Mouse (Mus musculus) cerebellum, adult 11-12 months (tissue): ENCODE measurements around the gene Taf5l.
A peak's percentile ranks its signal among the peaks of the same experiment; 100 is the strongest.
"Not testable (repeated sequence)": the region's sequence is repeated elsewhere in the genome, so short reads cannot be mapped to it uniquely, and the experiment has no call there.

Experiments used
- DNase-seq: peaks from one replicate; pipeline ENCODE4 v3.0.0; 2022

Gene Taf5l

DNA sequence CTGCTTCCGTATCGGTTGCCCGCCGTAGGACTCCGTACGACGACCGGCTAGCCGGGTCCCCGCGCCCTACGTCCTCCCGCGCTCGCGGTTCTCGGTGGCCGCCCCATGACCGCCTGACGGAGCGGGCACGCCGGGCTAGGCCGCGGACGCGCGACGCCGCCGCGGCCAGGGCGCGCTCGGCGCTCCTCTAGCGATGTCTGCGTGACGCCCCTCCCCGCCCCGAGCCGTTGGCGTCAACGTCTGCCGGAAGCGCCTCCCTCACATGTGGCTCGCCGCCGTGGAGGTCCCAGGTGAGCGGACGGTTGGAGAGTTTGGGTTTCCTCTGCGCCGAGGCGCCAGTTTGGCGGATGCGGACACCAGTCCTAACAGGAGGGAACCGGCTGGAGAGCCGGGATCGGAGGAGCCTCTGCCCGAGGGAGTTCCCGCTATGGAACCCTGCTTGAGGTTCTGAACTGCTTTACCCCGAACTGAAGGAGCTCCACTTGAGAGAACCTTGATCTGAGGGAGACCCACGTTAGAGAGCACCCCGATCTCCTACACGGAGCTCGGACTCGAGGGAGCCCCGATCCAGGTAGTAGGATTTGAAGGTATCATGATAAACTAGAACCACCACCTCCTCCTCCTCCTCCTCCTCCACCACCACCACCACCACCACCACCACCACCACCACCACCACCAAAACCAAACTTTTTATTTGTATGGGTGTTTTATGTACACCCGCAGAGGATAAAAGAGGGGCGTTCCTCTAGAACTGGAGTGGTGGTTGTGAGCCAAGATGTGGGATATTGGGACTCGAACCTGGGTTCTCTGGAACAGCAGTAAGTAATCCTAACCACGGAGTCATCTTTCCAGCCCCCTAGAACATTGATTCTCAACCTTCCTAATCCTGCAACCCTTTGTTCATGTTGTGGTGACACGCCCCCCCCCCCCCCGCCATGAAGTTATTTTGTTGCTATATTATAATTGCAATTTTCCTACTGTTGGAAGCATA lies at the start of gene Taf5l, which contains the start of gene Urb2:
Taf5l (minus strand) TSS at position 161 of the 991 bp plus-strand sequence.
Urb2 (plus strand) TSS at position 272 of the 991 bp plus-strand sequence.
- peak; percentile 92 for DNase-seq

DNA sequence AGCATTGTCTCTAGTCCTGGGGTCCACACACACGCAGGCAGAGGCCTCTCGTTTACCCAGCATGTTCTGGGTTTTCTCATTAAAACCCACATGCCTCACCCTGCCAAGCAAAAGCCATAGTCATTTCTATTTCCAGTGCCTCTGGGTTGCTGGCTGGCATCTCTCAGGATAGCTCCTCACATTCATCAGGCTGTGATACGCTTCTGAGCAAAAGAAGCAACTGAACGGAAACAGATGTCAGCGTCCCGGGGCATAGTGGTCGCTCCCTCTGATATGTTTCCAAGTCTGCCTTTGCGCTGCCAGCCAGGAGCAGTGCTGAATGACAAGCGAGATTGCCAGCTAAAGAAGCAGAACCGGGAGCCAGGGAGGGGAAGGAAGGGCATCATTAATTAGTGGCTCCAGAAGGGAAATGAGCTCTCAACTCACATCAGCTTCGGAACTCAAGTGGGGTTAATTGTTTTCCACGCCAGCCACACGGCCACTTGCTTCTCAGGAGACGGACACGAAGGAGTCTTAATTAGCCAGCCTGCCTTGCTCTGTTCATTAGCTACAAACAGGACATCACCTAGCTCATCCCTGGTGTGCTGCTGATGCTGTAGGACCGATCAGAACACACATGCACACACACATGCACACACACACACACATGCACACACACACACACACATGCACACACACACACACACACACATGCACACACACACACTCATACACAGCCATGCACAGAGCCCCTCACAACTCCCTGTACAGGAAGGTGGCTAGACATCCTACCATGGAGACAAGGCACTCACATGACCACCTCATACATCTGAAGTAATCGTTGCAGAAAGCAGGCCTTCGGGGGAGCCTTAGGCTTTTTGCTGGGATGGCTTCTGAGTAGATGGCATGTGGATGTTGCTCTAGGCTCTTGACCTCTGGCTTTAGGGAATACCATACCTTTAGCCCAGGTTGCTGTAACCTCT lies 49.4 kb upstream of the Taf5l start:
- no peak for DNase-seq

DNA sequence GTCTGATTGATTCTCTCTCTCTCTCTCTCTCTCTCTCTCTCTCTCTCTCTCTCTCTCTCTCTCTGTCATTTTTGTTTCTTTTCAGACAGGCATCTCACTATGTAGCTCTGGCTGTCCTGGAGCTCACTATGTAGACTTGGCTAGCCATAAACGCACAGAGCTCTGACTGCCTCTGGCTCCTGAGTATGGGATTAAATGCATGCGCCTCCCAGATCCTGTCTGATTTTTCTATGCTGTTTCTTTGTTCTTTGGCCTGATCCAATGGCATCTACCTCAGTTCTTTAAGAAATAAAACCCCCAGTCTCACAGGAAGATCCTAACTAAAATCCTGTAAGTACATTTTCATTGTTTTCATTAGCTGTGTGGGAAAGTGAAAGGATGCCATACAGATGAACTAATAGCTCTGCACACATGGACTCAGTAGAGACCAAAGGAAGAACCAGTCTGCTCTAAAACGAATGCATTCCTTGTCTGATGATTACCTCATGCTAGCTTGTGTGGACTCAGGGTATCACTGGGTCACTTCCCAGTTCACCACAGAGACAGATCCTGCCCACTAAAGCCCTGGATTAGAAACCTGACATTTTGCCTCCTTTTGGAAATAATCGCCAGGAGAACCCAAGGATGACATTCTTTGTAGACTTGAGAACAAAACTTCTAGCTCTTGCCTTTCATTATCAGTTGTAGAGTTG lies 46.0 kb upstream of the Taf5l start:
- DNase-seq, result no peak

DNA sequence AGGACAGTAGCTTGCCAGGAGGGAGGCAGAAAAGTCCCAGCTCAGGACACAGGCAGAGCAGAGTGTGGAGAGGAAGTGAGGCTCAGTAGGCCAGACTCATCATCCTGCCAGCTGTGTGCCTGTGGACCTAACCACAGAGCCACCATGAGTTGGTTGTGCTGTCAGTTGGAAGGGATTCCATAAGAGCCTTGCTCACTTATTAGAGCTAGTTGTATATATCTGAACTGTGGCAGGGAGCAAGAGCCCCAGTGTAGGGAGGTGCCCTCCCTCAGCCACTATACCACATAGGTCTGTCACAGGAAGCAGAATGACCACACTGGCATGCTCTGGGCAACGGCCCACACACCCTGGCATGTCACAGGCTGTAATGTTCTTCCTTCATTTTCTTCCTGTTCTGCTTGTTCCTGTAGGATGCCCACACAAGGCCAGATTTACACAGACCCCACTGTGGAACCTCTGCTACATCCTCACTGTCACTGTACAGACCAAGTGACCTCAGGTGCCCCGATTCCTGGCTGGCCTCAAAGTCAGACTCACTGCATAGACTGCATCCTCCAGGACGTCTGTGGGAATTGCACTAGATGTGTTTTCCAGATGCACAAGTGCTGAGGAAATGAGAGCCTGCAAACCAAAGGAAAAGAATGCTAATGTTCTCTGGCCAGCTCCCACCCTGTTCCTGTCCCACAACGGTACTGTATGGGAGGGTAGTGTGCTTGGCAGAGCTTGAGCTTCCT lies 45.3 kb upstream of the Taf5l start:
- DNase-seq, result no peak

DNA sequence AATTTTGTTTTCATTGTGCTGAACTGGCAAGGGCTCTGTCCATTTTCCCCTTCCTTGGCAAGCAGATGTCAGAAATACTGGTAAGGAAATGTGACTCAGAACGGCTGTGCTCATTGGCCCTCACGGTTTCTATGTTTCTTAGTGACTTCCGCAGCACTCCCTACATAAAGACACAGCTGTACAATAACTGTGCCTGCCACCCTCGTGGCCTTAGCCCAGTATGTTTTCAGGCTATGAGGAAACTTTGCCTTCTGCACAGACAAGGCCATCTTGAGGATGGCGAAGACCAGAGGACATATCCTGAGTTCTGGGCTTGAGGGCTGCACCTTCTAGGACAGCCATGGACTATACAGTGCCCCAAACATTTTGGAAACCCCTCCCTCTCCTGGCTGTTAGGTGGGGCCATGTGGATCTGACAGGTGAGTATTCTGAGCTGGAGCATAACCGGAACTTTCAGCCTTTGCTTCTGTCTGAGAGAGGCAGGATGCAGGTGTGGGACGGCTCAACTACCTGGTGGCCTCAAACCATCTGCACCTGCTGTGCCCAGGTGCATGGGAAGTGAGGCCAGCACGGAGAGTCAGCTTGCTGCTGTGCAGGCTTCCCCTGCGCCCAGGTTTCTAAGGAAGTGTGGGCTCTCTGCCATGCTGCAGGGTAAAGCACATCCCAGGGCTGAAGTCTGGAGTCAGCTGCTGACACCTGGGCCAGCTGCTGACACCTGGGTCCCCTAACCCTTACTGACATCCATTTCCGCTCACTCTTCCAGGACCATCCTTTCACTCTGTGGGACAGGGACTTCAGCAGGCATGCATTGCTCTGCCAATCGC lies 35.8 kb upstream of the Taf5l start:
- DNase-seq, result no peak

DNA sequence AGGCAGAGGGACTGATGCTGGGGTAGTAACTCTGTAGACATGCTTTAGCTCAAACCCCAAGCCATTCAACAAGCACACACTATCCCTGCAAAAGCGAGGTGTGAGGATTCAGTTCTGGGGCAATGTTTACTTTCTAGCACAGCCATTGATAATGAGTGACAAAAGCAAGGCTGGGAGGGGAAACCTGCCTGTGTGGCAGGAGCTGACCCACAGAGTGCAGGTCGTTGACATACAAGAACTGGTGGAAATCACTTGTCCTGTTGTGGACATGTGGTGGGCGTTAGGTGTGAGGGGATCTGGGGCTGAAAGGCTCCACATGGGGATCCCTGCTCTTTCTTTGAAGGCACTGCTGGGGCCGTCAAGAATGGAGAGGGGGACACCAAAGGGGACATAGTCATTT lies 31.4 kb upstream of the Taf5l start:
- no peak for DNase-seq

DNA sequence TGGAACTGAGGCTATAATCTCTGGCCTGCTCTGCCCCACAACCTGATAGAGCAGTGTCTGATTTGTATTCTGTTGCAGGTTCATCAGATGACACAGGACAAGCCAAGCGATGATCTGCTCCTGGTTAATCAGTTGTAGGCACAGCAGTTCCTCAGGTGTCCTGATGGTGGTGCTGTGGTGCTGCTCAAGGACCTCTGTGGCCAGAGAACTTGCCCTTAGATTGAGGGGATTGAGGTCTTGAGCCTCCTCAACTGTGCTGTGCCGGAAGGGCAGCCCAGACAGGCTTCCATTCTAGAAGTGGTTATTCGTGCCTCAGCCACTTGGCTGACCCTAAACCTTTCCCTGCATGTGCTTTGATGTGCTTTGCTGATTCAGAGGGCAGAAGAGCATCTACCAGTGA lies 30.9 kb upstream of the Taf5l start:
- peak; percentile 53 for DNase-seq

DNA sequence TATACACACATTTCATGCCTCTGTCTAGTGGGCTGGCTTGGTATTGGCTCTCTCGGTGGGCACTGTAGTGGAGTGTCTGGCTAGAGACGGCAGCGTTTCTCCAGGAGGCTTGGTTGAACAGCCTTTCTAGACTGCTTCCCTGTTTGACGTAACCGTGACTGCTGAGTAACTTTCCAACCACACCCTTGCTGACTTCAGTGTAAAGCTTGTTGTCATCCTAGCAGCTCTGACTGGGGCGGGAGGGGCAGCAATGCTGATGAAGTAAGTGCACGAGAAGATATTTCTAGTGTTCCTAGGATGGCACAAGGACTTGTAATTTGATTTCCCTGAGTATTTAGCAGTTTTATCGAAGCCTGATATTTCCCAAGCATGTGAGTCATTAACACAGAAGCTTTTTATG lies 24.7 kb upstream of the Taf5l start:
- DNase-seq, result no peak

DNA sequence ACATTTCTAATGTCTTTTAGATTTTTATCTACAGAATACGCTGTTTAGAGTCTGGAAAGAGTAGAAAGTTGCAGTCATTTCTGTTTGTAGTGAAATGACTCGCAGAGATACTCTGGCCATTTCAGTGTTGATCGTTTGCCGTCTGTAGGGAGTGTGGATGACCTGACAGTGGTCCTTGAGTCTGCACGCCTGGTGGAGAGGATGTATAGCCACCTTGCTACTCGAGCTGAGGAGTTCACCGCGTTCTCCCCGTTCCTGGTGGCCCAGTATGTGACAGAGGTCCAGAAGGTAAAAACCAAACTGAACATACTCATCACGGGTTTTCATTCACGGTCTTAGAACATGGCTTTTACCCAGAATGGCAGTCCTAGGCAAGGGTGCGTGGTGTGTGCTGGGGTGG lies 23.7 kb upstream of the Taf5l start:
- no peak for DNase-seq

DNA sequence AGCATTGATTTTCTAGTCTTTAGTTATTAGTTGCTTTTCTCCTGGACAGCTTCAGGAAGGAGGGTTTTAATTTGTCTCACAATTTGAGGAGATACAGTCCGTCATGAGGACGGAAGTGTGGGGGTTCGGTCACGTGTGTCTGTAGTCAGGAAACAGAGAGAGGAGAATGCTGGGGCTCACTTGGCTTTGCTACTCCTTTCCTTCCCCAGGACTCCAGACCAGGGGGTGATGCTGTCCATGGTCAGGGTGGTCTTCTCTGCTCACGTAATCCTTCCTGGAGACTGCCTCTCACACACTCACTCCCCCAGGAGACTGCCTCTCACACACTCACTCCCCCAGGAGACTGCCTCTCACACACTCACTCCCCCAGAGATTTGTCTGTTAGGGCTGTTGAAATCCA lies 23.2 kb upstream of the Taf5l start:
- DNase-seq, result no peak

DNA sequence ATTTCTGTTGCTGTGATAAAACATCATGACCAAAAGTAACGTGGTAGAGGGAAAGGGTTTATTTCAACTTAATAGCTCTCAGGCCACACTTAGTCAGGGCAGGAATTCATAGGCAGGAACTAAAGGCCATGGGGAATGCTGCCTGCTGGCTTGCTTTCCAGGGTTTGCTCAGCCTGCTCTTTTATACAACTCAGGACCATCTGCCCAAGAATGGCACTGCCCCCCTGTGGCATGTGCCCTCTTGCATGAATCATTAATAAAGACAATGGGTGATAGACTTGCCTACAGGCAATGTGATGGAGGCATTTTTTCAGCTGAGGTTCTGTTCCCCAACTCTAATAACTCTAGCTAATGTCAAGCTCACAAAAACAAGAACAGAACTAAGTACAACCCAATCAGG lies 21.0 kb upstream of the Taf5l start:
- no peak for DNase-seq

DNA sequence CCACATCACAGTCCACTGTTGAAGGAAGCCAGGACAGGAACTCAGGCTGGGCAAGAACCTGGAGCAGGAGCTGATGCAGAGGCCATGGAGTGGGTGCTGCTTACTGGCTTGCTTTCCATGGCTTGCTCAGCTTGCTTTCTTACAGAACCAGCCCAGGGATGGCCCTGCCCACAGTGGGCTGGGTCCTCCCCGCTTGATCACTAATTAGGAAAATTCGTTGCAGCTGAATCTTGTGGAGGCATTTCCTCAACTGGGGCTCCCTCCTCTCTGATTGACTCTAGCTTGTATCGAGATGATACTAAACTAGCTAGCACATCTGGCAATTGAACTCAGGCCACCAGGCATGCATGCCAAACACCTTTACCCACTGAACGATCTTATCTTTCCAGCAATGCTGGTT lies 18.2 kb upstream of the Taf5l start:
- DNase-seq, result no peak

DNA sequence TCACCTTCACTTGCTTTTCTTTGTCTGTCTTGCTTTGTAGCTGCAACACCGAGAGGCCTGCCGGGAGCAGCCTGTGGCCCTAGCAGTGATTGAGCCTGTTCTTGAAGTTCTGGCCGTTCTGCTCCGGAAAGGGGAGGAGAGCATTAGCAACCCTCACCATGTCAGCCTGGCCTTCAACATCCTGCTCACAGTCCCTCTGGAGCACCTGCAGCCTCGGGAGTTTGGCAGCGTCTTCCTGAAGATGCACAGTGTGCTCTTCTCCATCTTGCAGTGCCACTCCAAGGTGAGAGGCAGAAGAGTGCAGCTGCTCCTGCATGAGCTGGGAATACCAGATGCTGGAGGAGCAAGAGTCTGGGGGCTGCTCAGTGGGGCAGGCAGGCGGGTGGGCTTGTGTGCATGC lies 16.9 kb upstream of the Taf5l start:
- DNase-seq, result no peak

DNA sequence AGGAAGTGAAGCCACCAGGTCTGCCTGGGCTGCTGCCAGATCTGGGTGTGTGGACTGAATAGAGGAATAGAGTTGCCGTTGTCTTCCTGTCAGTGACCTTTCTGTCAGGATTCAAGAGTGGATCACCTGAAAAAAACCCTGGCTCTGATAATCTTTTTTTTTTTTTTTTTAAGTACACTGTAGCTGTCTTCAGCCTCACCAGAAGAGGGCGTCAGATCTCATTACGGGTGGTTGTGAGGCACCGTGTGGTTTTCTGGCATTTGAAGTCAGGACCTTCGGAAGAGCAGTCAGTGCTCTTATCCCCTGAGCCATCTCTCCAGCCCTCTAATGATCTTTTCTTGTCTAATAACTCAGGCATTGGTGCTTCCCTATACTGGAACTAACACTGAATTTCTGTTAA lies 12.2 kb upstream of the Taf5l start:
- DNase-seq, result no peak

DNA sequence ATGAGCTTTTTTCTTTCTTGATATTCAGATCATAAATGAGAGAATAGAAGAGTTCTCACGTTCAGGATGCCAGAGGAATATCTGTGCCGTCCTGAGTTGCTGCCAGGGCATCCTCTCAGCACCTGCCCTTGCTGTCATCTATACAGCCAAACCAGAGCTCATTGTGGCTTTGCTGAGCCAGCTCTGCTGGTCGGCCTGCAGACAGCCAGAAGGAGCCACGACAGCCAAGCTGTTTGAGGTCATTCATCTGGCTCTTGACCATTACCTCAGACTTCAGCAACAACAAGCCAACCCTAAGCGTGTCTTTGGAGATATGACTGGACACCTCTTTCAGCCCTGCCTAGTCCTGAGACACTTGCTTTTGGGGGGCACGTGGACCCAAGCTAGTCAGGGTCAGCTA lies 6.6 kb upstream of the Taf5l start:
- peak; percentile 77 for DNase-seq

DNA sequence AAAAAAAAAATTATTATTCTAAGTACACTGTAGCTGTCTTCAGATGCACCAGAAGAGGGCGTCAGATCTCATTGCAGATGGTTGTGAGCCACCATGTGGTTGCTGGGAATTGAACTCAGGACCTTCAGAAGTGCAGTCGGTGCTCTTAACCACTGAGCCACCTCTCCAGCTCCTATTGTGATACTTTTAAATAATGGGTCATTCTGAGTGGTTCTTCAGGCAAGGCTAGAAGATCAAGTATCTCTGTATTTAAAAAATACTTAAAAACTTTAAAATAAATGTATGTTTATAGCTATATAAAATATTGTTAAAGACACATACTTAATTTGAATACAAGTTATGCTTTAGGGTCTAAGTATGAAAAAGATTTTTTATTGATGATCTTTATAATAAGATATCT lies 5.1 kb upstream of the Taf5l start:
- DNase-seq, result not testable (repeated sequence)

DNA sequence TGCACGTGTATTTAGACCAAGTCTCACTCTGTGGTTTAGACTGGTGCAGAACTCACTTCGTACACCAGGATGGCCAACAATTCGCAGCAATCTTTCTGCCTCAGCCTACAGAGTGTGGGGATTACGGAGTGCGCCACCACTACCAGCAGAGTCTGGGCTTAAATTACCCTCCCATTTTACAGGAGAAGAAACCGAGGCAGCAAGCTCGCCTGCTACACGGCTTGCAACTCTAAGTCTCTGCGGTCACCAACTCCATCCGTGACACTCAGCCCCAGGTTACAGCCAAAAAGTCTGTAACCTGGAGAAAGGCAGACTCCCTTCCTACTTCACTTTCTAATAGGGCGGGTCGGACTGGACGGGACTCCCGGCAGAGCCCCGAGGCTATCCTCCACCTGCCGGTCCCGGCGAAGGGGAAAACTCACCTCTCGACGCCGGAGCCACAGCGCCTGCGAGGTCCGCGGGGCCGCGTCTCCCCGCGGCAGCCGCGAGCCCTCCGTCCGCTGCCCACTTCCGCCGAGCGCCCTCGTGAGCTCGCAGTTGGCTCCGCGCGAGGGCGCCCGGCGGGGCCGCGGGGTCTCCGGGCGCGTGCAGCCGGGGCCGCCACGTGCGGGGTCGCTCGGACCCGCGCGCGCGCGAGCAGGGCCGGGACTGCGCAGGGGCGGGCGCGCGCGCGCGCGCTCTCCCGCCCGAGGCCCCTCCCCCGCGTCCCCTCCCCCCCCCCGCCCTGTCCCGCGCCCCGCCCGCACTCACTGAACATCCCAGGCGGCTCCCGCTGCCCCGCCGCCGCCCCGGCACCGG lies 559 bp downstream of the Taf5l start:
- DNase-seq, result peak; percentile 59

DNA sequence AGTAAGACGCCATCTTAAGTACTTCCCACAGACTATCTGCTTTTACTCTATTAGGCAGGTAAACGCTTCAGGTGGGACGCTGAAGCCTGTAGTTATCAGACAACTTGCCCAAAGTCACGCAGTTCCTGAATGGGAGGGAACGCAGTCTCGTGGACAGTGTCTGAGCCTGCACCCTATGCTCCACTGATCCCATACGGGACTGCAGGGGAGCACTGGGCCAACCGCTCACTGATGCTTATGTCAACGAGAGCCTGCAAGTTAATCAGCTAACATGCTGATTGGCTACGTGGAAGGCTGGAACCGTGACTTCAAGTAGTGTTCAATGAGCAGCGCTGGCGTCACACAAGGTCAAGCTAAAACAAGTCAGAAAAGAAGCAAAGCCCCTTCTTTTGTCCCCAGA lies 1.4 kb downstream of the Taf5l start:
- peak; percentile 19 for DNase-seq

DNA sequence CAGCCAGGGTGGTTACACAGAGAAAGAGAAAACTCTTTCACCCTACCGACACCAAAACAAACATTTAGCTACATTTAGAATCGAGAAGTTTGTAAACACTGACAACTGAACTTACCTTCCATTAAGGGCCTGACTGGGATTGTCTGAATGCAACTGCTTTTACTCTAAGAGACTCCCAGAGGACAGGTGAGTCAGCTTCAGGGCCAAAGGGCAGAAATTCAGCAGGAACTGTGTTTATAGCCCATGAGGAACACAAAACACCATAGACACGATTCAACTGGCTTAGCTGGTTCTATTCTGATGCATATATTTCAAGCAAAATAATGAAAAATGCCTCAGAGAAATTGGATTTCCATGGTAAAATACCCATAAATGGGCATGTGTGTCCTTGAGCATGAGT lies 6.4 kb downstream of the Taf5l start:
- no peak for DNase-seq

DNA sequence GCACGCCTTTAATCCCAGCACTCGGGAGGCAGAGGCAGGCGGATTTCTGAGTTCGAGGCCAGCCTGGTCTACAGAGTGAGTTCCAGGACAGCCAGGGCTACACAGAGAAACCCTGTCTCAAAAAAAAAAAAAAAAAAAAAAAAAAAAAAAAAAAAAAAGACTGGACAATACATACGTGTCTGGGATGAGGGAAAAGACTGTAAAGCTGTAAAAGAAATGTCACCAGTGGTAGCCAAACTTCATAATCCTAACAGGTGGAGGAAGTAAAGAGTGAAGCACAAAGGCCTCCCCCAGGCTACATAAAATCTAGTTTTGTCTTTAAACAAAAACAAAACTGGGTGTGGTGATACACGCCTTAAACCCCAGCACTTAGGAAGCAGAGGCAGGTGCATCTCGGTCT lies 6.9 kb downstream of the Taf5l start:
- not testable (repeated sequence) for DNase-seq
